ENCODE assay signal across 10 mouse cellular contexts in the genomic region with DNA sequence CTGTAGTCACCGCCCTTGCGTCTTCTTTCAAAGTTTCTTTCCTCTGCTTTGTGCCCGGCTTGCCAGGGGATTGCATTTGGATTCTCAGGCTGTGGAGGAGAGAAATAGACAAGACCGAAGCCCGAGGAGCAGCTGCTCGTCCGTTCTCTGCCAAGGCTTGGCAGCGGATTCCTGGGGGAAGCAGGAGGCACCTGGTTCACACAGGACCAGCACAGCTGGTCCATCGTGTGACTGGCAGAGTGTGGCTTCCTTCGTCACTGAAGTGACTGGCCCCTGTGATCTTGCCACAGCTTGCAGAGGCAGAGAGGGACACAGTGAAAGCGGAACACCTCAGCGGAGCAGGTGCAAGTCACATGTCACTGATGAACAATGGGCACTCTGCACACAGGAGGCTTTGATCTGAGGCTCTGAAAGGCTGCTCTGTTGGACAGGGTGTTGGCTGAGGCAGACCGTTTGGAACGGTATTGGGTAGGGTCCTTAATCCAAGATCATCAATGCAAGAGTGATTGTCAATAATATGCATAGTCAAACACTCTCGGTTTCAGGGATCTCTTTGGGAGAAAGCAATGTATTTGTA.
DNase-seq lines count a peak whose midpoint lies in the region; ATAC-seq lines count a peak whose summit lies in the region.
"Had no signal": no experiment of that assay in that cellular context is flagged by ENCODE, and none has a peak within 500 bp of the region (broad histone marks: within the 10 kb centered on the region; RNA-seq: fewer than 3 reads in every experiment).

No protein-coding gene starts in this region.

- no peak overlapping the region for H3K4me3 ChIP-seq in hindbrain, embryonic 13.5 days
- H3K4me3 ChIP-seq in hindbrain, embryonic 10.5 days = no peak overlapping the region
- H3K4me3 ChIP-seq in forebrain, embryonic 16.5 days (replicated peaks; ENCODE audit: low read length) = no peak overlapping the region
- H3K4me3 ChIP-seq in midbrain, embryonic 16.5 days (ENCODE audit: low read depth, low read length) = no peak overlapping the region
- H3K4me3 ChIP-seq: neural tube, embryonic 12.5 days had no signal

- H3K36me3 ChIP-seq in hindbrain, embryonic 13.5 days = no peaks in the 10 kb centered on the region
- no peaks in the 10 kb centered on the region for H3K36me3 ChIP-seq in hindbrain, embryonic 10.5 days
- no peaks in the 10 kb centered on the region for H3K36me3 ChIP-seq in forebrain, embryonic 16.5 days (ENCODE audit: control insufficient read depth, insufficient read depth)
- no peaks in the 10 kb centered on the region for H3K36me3 ChIP-seq in midbrain, embryonic 16.5 days (ENCODE audit: control insufficient read depth, insufficient read depth, low read length)
- H3K36me3 ChIP-seq: neural tube, embryonic 12.5 days had no signal

- H3K27me3 ChIP-seq in hindbrain, embryonic 13.5 days = no peaks in the 10 kb centered on the region
- no peaks in the 10 kb centered on the region for H3K27me3 ChIP-seq in hindbrain, embryonic 10.5 days (ENCODE audit: insufficient read depth, poor library complexity, severe bottlenecking)
- H3K27me3 ChIP-seq in forebrain, embryonic 16.5 days (replicated peaks; ENCODE audit: control insufficient read depth, insufficient read depth, low read length) = no peaks in the 10 kb centered on the region
- no peaks in the 10 kb centered on the region for H3K27me3 ChIP-seq in midbrain, embryonic 16.5 days (ENCODE audit: control insufficient read depth, insufficient read depth, low read depth, low read length)
- H3K27me3 ChIP-seq: neural tube, embryonic 12.5 days had no signal

- H3K9me3 ChIP-seq in hindbrain, embryonic 13.5 days = no peaks in the 10 kb centered on the region
- no peaks in the 10 kb centered on the region for H3K9me3 ChIP-seq in hindbrain, embryonic 10.5 days
- H3K9me3 ChIP-seq in forebrain, embryonic 16.5 days (ENCODE audit: control insufficient read depth, low read length) = no peaks in the 10 kb centered on the region
- H3K9me3 ChIP-seq in midbrain, embryonic 16.5 days (replicated peaks; ENCODE audit: control insufficient read depth, low read length, poor library complexity, severe bottlenecking) = no peaks in the 10 kb centered on the region
- H3K9me3 ChIP-seq: neural tube, embryonic 12.5 days had no signal

- peak overlapping the region; percentile 30 for H3K27ac ChIP-seq in hindbrain, embryonic 13.5 days
- no peak overlapping the region; the same call in 1 of the 2 replicates for H3K27ac ChIP-seq in hindbrain, embryonic 10.5 days
- no peak overlapping the region; the same call in 1 of the 2 replicates for H3K27ac ChIP-seq in forebrain, embryonic 16.5 days (ENCODE audit: low read length)
- H3K27ac ChIP-seq in midbrain, embryonic 16.5 days (ENCODE audit: low read length) = no peak overlapping the region; the same call in 1 of the 2 replicates
- H3K27ac ChIP-seq: neural tube, embryonic 12.5 days had no signal

- H3K4me2 ChIP-seq in hindbrain, embryonic 13.5 days = no peak overlapping the region
- no peak overlapping the region for H3K4me2 ChIP-seq in forebrain, embryonic 16.5 days (ENCODE audit: low read length)
- H3K4me2 ChIP-seq in midbrain, embryonic 16.5 days (ENCODE audit: low read length) = no peak overlapping the region
- H3K4me2 ChIP-seq: neural tube, embryonic 12.5 days had no signal

- no peaks in the 10 kb centered on the region; the same call in 1 of the 2 replicates for H3K4me1 ChIP-seq in hindbrain, embryonic 13.5 days (replicated peaks)
- peaks cover 16% of the 10 kb centered on the region for H3K4me1 ChIP-seq in hindbrain, embryonic 10.5 days (replicated peaks)
- H3K4me1 ChIP-seq in forebrain, embryonic 16.5 days (replicated peaks; ENCODE audit: control insufficient read depth, insufficient read depth, low read length) = peaks cover 8% of the 10 kb centered on the region
- H3K4me1 ChIP-seq in midbrain, embryonic 16.5 days (ENCODE audit: control insufficient read depth, insufficient read depth, low read length) = no peaks in the 10 kb centered on the region
- H3K4me1 ChIP-seq: neural tube, embryonic 12.5 days had no signal

- no peak for DNase-seq in hindbrain, embryonic 10.5 days (ENCODE audit: low spot score)
- peak; percentile 51 for DNase-seq in ZHBTc4 (ENCODE audit: low read depth, low spot score)
- no peak for DNase-seq in thymus, postnatal 4 days
- no peak for DNase-seq in B cell, adult 2 months
- DNase-seq: heart, postnatal 4 days had no signal

- 75% methylated on average over 15 of the region's 15 CpGs for WGBS in hindbrain, embryonic 13.5 days
- WGBS in hindbrain, embryonic 10.5 days = 91% methylated on average over 15 of the region's 15 CpGs
- WGBS in forebrain, embryonic 16.5 days = 47% methylated on average over 15 of the region's 15 CpGs
- WGBS in midbrain, embryonic 16.5 days = 67% methylated on average over 15 of the region's 15 CpGs

- peak; percentile 61; the same call in 1 of the 2 replicates for ATAC-seq in hindbrain, embryonic 13.5 days (ENCODE audit: low FRiP score)
- peak; percentile 73 for ATAC-seq in forebrain, embryonic 16.5 days
- ATAC-seq in midbrain, embryonic 16.5 days = peak; percentile 62; the same call in 1 of the 2 replicates
- ATAC-seq in inflammation-experienced regulatory T-cells, adult 6 months = no peak

- H3K9ac ChIP-seq in hindbrain, embryonic 13.5 days = no peak overlapping the region
- no peak overlapping the region for H3K9ac ChIP-seq in forebrain, embryonic 16.5 days (replicated peaks; ENCODE audit: low read depth, low read length)
- no peak overlapping the region for H3K9ac ChIP-seq in midbrain, embryonic 16.5 days (ENCODE audit: low read depth, low read length)
- H3K9ac ChIP-seq: neural tube, embryonic 12.5 days had no signal
